Mouse (Mus musculus): Measurements from ENCODE around the gene Sprr2a2.
"Not testable (repeated sequence)": the region's sequence is repeated elsewhere in the genome, so short reads cannot be mapped to it uniquely, and the experiment has no call there.

Sprr2a2 gene

DNA sequence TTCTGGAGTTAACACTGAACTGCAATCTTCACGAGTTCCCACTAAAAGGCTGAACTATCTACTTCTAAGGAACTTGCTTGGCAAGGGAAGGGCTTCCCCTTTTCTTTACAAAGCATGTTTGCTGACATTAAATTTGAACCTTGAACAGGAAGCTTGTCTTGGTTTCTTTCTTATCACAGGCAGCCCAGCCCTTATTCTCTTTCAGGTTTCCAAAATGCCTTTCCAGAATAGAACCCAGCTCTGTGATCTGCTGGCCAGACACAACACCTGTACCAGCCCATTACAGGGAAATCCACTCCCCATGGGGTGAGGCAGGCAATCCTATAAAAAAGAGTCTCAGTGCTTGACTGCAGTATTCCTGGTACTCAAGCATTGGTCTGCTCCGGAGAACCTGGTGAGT is at the start of gene Sprr2a2, which contains the start of gene Sprr2a1:
Gene Sprr2a2, plus strand, starts transcription at position 352 of the 400 bp plus-strand sequence.
Gene Sprr2a1, plus strand, starts transcription at position 231 of the 400 bp plus-strand sequence.
- not testable (repeated sequence) for DNase-seq (ENCODE audit: extremely low spot score)

GRCm38 (mm10) chr3:92169847-92170246 is 45.9 kb upstream of the Sprr2a2 start:
- no peak for DNase-seq (ENCODE audit: extremely low spot score)

DNA sequence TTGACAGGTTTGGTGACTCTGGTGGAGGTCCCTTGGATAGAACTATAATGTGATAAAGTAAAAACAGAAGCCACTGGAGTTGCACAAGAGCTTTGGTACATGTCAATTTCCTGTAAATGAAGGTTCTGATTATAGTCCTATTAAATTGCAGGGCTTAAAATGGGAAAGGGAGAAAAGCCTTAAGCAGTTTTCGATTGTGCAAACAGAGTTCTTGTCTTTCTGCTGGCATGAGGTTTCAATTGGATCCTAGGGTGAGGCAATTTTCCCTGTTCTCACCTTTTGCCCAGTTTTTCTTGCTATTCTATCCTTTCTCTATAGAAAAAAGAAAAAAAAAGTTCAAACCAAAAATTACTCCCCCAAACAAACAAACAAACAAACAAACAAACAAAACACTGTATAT is 38.8 kb upstream of the Sprr2a2 start:
- DNase-seq (ENCODE audit: extremely low spot score), result no peak

GRCm38 (mm10) chr3:92195512-92196200 is 20.1 kb upstream of the Sprr2a2 start:
- DNase-seq (ENCODE audit: extremely low spot score), result no peak

DNA sequence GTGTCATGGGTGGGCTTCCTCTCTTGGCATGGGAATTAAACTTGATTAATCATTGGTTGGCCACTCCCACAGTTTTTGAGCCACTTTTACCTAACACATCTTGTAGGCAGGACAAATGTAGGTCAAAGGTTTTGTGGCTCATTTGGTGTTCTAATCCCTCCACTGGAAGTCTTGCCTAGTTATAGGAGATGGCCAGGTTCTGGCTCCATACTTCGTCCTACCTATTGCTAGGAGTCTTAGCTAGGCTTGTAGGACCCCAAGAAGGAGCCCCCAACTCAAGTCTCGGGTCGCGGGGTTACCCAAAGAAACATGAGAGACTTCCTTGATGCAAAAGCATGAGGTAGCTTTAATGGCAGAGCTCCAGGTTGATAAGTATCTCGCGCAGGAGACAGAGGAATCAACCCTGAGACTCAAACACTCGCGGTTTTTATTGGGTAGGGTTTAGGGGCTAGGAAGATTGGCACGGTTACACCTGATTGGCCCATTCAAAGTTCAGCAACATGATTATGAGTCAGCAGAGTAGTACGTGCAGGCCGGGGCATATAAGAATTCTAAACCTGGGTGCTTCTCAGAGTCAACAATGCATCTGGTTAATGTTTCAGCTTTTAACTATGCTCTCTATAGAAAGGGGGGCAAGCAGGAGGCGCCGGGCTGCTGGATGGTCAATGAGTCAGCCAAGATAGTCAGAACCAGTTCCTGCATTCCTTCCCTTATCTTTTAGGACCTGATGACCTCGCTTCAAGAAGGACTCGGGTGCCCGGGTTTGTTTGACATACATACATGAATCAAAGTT is 4.4 kb upstream of the Sprr2a2 start:
- DNase-seq (ENCODE audit: extremely low spot score), result not testable (repeated sequence)

DNA sequence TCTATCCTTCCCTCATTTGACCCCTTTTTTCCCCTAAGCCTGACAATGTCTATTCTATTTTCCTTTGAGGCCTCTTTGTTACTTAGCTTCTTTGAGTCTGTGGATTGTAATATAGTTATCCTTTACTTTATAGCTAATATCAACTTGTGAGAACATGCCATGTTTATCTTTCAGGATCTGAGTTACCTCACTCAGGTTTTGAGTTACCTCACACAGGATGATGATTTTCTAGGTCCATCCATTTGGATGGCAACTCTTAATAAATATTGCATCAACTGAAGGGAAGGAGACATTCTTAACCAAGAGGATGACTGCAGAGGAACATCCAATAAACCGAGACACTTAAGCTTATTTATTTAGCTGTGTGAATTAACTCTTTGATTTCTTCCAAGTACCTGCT is 3.7 kb upstream of the Sprr2a2 start:
- DNase-seq (ENCODE audit: extremely low spot score), result not testable (repeated sequence)

GRCm38 (mm10) chr3:92213651-92214050 is 2.1 kb upstream of the Sprr2a2 start:
- DNase-seq (ENCODE audit: extremely low spot score), result not testable (repeated sequence)

DNA sequence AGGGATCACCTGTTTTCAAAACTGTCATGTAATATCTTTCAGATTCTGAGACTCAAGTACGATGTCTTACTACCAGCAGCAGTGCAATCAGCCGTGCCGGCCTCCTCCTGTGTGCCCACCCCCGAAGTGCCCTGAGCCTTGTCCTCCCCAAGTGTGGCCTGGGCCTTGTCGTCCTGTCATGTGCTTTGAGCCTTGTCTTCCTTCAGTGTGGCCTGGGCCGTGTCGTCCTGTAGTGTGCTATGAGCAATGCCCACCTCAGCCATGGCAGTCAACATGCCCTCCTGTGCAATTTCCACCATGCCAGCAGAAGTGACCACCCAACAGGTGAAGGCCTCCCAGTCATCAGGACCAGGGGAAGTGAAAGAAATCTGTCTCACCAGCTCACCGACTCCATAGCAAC is 3.3 kb downstream of the Sprr2a2 start:
- DNase-seq (ENCODE audit: extremely low spot score), result not testable (repeated sequence)

DNA sequence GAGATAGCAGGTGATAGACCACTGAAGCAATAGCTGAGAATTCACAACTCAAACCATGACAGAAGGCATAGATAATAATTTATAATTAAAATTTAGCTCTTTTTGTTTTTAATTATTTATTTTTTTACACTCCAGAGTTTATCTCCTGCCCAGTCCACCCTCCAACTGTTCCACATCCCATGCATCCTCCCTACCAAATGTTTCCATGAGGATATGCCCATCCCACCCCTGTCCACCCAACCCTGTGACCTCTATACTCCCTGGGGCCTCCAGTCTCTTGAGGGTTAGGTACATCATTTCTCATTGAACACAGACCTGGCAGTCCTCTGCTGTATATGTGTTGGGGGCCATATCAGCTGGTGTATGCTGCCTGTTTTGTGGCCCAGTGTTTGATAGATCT is 8.0 kb downstream of the Sprr2a2 start:
- not testable (repeated sequence) for DNase-seq (ENCODE audit: extremely low spot score)

DNA sequence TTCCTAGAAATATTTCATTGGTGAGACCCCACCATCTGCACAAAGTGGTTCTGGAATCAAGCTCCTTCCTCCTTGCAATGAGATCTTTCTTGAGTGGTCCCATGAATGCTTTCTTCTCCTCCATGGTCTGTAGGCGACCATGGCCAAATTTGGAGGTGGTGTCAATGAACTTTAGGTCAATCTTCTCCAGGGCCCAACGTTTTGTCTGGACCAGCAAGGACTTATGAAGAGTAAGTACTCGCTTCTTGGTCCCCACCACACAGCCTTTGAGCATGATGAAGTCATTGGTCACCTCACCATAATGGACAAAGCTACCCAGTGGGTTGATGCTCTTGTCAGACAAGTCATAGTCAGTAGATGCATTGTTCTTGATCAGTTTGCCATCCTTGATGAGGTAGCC is 11.7 kb downstream of the Sprr2a2 start:
- DNase-seq (ENCODE audit: extremely low spot score), result not testable (repeated sequence)

DNA sequence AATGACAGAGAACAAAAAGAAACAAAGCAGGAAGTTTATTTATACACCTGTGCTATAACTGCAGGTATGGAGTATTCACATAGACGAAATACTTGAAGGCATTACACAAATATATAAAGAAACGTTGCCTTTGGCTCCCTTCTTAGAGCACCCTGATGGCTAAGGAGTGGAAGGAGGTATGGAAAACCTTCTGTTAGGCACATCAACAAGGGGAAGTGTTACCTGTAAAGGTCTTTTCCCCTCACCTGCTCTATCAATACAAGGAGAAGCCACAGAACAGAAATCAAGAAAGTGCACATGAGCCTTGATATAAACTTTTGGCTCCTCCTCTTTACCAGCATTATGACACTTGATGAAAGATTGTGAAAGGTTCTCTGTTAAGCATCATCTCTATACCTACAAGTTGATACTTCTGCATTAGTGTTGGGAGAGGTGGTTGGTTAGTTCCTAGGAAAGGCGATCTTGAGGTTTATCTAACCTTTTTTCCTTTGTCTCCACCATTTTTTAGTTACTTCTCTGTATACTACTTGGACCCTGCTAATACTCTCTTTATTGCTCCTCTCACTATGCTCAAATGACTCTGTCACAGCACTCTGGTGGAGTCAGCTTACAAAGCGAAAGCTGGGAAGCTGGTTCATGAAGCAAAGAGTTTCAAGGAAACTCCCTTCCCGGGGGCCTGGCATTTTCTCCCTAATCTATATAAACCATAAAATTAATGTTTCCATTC is 20.9 kb downstream of the Sprr2a2 start:
- not testable (repeated sequence) for DNase-seq (ENCODE audit: extremely low spot score)

DNA sequence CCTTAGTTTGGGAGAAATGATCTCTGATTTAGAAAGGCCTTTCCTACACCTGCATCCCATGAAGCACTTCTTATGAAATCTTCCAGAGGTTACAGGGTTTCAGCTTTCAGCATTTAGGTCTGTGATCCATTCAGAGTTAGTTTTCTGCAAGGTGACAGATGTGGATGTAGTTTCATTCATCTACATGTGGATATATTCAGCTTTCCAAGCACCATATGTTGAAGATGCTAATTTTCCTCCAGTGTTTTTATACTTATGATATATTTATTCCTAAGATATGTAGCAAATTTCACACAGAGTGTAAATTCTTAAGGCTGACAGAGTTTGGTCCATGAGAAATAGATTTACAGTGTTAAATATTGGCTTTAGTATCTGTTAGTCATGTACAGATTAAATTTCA is 23.0 kb downstream of the Sprr2a2 start:
- DNase-seq (ENCODE audit: extremely low spot score), result not testable (repeated sequence)

- DNase-seq (ENCODE audit: extremely low spot score), result not testable (repeated sequence)
Observed at GRCm38 (mm10) chr3:92239197-92239596, 23.5 kb downstream of the Sprr2a2 start.

GRCm38 (mm10) chr3:92244833-92245232 is 29.1 kb downstream of the Sprr2a2 start:
- DNase-seq (ENCODE audit: extremely low spot score), result not testable (repeated sequence)

- not testable (repeated sequence) for DNase-seq (ENCODE audit: extremely low spot score)
Observed at GRCm38 (mm10) chr3:92246245-92246644, 30.5 kb downstream of the Sprr2a2 start.

- not testable (repeated sequence) for DNase-seq (ENCODE audit: extremely low spot score)
Observed at GRCm38 (mm10) chr3:92248494-92248893, 32.8 kb downstream of the Sprr2a2 start.

GRCm38 (mm10) chr3:92250450-92250849 is 34.7 kb downstream of the Sprr2a2 start:
- DNase-seq (ENCODE audit: extremely low spot score), result not testable (repeated sequence)

DNA sequence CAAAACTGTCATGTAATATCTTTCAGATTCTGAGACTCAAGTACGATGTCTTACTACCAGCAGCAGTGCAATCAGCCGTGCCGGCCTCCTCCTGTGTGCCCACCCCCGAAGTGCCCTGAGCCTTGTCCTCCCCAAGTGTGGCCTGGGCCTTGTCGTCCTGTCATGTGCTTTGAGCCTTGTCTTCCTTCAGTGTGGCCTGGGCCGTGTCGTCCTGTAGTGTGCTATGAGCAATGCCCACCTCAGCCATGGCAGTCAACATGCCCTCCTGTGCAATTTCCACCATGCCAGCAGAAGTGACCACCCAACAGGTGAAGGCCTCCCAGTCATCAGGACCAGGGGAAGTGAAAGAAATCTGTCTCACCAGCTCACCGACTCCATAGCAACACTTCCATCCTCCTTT is 38.1 kb downstream of the Sprr2a2 start:
- DNase-seq (ENCODE audit: extremely low spot score), result not testable (repeated sequence)

DNA sequence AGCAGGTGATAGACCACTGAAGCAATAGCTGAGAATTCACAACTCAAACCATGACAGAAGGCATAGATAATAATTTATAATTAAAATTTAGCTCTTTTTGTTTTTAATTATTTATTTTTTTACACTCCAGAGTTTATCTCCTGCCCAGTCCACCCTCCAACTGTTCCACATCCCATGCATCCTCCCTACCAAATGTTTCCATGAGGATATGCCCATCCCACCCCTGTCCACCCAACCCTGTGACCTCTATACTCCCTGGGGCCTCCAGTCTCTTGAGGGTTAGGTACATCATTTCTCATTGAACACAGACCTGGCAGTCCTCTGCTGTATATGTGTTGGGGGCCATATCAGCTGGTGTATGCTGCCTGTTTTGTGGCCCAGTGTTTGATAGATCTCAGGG is 42.8 kb downstream of the Sprr2a2 start:
- not testable (repeated sequence) for DNase-seq (ENCODE audit: extremely low spot score)

DNA sequence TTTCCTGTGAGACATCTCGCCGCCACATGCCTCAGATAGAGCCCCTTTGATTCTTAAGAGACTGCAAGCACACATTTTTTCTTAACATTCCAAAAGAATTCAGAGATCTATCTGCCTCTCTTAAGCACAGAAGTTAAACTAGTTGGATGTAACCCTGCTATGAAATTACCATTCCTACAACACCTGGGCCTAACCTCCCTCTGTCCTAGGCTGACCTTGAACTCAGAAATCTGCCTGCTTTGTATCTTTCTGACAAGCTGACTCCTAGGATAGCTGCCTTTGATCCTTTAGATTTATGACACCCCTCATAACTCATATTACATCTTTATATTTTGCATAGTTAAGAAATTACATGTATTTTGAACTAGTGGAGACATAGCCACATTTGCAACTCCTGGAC is 47.7 kb downstream of the Sprr2a2 start:
- DNase-seq (ENCODE audit: extremely low spot score), result not testable (repeated sequence)

GRCm38 (mm10) chr3:92271414-92271985 is 55.8 kb downstream of the Sprr2a2 start:
- DNase-seq (ENCODE audit: extremely low spot score), result not testable (repeated sequence)

- not testable (repeated sequence) for DNase-seq (ENCODE audit: extremely low spot score)
Observed at GRCm38 (mm10) chr3:92273504-92273903, 57.8 kb downstream of the Sprr2a2 start.

Measured in embryo, embryonic 9.5 days (tissue).